Mouse (Mus musculus) A20 (cell line): Measurements from ENCODE around the gene Psmd12.

Experiments used
- DNase-seq: peaks from one replicate; pipeline ENCODE4 v3.0.0-alpha.2; 2011; ENCODE audit warnings: low read depth, low spot score

The Psmd12 gene

DNA sequence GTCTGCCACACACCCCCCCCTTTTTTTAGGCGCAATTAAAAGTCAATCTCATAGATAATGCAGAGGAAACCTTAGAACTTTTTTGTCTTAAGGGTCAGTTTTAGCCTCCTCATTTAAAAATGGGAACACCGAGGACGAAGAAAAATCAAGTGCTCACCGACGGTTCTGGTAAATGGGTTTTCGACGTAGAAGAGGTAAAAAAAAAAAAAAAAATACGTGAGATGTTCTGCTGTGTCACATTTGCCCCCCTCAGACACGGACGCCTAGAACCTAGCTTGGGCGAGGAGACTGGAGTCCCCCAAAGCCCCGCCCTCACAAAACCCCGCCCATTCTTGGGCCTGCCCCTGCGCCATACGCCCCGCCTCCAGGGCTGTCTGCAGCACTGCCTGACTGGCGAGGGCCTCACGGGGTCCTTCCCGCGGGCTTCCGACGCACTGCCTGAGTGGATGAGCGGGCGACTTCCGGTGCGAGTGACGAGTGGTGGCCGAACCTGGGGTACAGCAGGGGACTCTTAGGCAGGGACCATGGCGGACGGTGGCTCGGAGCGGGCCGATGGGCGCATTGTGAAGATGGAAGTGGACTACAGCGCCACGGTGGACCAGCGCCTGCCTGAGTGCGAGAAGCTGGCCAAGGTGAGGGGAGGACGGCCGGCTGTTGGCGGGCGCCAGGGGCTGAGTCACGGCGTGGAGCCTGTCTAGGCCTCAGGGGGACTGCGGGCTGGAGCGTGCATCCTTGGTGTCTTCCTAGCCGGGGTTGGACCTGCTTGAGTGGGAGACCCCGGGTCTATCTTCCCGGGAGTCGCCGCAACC, at the start of gene Psmd12:
Psmd12 (plus strand) TSS at position 432 of the 809 bp plus-strand sequence.
- DNase-seq, result peak; percentile 97

DNA sequence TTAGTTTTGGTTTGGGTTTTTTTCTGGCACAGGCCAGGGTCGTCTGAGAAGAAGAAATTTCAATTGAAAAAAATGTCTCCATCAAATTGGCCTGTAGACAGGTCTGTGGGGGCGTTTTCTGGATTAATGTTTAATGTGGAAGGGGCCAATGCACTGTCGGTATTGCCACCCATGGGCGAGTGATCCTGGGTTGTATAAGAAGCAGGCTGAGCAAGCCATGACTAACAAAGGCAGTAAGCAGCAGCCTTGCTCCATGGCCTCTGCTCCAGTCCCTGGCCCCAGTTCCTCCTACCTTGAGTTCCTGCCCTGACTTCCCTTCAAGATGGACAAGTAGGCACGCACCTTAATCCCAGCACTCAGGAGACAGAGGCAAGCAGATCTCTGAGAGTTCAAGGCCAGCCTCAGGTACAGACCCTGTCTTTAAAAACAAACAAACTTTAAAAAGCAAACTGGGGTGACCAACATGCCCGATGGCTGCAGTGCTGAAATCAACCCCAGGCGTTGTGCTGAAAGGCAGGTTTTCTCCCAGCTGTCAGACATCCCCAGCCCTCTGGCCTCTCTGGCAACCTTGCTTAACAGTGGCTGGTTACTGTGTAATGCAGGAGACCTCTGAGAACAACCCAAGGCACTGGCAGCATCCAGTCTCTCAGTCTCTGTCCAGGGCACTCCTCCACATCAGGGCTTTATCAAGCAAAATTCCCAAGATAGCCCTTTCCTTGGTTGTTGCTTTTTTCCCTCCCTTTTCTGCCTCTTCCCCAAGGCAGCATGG, 47.9 kb upstream of the Psmd12 start:
- DNase-seq, result no peak

DNA sequence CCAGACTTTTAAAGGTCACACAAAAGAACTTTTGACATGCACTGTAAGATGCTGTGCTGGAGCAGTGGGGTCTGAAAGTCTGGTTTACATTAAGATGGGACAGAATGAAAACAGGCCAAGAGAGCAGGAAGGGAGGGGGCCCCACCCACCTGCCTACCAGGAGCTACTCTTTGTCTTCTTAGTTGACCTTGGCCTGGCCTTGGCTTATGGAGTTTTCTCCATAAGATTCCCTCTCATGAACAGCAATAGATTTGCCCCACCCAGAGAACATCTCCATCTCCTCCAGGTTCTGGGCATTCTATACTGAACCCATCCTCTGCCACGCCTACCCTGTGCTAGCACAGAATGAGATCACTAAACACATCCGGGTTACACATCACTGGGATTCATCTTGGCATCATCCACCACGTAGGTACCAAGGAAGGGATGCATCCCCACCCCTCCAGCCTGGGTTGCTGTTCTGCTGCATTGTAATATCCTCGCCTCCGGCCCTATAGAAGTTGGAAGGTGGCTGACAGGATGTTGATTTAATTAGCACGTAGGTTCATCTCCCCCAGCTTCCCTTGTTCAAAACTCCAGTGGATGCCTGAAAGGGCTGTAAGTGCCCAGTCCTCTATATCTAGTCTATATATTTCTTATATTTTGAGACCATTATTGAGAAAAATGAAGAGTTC, 43.4 kb upstream of the Psmd12 start:
- DNase-seq, result no peak

DNA sequence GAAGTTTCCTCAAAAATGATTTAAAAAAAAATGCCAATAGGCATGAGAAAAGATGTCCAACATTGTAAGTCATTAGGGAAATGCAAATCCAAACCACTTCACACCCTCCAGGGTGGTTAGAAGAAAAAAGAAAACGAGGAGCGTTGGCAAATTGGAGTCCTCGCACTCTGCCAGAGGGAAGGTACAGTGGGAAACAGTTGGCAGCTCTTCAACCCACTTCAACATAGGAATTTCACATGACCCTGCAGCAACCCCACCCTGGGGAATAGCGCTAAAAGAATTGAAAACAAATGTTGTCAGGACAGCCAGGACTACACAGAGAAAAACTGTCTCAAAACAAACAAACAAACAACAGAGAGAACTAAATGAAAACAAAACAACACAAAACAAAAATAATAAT, 41.6 kb upstream of the Psmd12 start:
- no peak for DNase-seq

DNA sequence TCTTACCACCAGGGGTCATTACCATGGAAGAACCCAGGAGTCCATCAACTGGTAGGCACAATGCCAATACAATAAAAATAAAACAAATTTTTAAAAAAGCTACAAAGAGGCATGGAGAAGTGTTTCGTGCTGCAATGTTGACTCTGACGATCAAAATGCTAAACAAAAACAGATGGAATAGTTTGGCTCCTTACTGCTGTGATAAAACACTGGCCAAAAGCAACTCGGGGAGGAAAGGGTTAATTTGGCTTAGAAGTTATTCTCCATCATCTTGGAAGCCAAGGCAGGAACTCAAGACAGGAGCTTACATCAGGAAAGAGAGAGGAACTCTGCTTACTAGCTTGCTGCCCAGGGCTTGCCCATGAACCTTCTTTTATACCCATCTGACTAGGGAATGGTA, 41.1 kb upstream of the Psmd12 start:
- DNase-seq, result no peak

DNA sequence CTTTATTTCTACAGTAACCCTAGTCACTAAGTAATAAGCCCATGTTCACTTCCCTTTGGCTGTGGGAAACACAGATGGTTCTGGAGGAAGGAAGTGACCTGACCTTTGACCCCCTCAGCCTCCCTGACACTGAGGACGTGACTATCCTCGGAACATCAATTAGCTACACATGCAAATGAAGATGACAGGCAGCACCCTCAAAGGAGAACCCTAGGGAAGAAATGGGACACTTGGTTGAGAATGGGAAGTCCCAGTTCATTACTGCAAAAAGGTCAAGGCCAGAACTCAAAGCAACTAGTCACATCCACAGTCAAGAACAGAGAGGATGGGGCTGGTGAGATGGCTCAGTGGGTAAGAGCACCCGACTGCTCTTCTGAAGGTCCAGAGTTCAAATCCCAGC, 38.2 kb upstream of the Psmd12 start:
- peak; percentile 88 for DNase-seq

DNA sequence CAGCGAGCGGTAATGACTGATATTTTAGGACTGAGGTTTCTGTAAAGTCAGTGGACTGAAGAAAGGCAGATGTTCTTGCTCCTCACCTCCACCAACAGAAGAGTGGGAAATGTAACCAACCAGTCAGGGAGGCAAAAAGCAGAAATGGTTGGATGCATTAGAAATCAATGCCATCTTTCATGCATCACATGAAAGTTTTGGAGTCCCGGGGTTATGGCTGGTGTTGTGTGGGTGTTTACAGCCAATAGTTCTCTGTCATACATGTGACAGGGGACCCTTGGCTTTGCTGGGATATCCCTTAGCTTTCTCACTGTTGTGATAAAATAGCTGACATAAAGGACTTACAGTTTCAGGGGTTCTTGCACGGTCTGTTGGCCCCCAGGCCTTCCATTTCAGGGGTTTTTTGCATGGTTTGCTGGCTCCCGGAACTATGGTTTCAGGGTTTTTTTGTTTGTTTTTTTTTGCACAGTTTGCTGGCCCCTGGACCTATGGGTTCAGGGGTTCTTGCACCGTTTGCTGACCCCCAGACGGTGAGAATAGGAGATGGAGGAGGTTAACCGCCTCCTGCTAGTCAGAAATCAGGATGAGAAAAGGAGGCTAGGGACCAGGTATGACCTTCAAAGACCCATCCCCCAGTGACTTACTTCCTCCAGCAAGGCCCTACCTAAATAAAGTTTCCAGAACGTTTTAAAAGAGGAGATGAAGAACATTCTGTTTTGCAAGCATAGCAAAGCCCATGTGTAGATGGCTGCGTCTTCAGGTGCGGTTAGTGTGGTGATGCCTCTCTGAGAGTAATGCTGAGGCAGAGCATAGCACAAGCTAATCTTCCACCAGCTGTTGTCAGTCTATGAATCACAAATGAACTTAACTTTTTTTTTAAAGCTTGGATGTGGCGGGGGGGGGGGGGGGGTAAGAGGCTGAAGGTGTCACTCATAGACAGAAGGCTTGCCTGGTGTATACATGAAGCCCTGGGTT, 35.9 kb upstream of the Psmd12 start:
- DNase-seq, result peak; percentile 91

DNA sequence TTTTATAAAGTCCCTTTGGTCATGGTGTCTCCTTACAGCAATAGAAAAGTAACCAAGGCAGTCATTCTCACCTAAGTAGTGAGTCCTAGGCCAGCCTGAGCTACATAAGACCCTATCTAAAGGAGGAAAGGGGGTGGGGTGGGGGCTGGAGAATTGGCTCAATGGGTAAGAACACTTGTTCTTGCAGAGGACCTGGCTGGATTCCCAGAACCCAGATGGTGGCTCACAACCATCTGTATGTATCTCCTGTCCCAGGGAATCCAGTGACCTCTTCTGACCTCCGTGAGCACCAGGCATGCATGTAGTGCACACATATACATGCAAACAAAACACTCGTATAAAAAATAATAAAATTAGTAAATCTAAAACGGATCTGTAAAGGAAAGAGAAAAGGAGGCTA, 33.6 kb upstream of the Psmd12 start:
- DNase-seq, result no peak

DNA sequence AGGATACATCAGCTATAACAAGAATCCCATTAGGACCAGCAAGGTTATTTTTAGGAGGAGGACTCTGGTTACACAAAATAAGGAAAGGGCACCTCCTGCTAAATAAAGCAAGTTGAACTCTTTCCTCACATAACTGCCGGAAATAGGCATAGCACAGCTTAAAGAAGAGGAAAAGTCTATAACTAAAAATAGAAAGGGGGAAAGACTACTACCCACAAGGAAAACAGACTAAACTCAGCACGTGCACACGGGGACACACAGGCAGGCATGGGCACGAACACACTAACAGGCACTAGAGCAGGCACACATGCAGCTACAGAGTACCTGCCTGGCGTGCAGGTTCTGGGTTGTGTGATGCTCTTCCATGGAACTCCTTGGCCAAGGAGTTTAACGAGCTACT, 32.6 kb upstream of the Psmd12 start:
- DNase-seq, result no peak

DNA sequence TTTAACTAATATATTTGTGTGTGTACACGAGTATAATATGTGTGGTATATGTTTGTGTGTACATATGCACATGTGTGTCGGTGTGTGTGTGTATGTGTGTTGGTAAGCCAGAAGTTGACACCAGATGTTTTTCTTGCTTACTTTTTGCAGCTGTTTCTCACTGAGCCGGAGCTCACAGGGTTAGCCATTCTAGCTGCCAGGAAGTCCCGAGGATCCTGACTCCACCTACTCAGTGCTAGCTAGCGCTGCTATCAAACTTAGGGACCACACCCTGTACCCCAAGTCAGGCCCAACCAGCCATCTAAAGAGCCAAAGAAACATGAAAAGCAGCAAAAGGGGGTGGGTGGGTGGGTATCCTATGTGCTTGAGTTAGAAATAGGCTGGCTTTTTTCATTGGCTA, 31.9 kb upstream of the Psmd12 start:
- no peak for DNase-seq

DNA sequence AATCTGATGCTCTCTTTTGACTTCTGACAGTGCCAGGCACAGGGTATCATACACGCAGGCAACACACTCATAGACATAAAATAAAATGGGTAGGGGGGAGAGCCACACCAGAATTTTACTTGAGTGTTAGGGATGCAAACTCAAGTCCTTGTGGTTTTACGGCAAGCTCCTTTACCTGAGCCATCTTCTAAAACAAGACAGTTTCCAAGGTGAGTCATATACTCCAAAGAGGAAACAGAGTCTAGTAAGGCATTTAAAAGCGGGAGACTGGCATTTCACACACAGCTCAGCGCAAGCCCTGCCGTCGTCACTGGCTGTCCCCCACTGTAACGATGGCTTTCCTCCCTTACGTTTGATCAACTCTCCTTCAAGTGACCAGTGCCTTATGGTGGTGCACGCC, 31.4 kb upstream of the Psmd12 start:
- no peak for DNase-seq

DNA sequence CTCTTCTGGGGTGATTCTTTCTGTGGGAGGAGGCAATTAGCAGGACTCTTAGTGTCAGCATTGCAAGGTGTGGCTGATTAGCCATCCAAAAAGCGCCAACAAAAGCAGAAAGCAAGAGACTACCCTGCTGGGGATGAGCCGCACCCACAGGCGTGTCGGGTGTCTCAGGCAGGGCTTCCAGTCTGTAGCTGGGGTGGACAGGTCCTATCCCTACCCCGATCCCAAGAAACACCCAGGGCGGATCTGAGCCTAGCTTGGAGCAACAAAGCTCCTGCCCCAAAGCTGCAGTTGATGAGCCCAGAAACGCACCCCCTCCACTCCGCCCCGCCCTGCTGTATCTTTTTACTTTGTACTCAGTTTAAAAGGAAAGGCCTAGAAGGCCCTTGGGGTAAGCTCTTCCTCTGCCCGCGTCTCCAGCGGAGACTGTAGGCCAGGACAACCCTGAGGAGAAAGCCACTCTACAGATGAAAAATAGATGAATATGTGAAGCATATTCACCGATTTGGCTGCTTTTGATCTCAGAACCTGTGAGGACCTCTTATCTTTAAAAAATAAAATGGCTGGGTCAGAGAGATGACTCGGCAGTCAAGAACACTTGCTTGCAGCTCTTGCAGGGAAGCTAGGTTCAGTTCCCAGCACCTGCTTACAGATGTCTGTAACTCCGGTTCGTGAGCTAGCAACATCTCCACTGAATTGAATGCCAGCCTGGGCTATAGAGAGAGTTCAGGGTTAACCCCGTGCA, 29.9 kb upstream of the Psmd12 start:
- no peak for DNase-seq

DNA sequence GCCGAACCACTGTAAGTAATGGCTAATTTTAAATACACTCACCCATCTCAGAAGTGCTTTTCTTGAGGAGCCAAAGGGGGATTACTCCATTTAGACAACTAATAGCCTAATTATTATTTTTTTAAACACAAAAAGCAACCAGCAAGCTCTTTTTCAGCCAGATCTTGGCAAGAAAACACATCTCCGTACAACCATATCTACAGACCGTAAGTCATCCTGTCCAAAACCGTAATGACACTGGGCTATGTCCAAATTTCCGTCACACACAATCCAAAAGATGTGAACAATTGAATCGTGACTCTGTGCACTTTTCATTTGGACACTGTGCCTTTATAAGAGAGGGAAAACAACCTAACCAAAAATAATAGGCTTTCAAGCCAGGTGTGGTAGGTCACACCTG, 29.2 kb upstream of the Psmd12 start:
- DNase-seq, result no peak

DNA sequence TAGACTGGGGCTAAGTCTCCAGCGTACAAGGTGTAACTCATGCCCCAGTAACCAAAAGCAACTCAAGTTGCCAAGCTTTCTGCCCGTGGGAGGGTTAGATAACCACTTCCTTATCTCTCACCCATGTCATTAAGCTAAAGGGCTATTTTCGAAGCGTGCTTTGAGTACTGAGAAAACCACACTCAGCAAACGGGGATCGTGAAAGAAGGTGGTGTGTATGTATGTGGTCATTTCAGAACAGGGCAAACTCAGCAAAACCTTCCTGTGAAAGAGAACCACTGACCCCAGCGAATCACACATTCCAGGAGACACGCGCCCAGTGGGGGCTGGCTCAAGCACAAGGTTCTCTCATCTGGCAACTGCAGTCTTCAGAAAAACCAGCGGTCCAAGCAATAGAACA, 28.2 kb upstream of the Psmd12 start:
- peak; percentile 82 for DNase-seq

DNA sequence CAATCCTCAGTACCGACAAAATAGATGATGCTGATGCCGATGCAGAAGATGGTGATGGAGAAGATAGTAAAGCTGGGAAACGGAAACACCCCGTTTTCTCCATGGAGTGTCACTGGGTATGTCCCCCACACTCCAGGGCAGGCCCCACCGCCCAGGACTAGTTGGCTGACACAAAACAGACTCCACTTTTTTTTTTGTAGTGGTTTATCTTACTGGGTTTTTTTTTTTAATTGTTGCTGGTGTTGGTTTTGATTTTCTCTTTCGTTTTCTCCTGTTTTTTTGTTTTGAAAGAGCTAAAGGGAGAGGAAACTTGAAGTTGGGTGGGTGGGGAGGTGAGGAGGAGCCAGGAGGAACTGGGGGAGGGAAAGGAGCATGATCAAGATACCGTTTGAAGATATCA, 27.2 kb upstream of the Psmd12 start:
- no peak for DNase-seq

DNA sequence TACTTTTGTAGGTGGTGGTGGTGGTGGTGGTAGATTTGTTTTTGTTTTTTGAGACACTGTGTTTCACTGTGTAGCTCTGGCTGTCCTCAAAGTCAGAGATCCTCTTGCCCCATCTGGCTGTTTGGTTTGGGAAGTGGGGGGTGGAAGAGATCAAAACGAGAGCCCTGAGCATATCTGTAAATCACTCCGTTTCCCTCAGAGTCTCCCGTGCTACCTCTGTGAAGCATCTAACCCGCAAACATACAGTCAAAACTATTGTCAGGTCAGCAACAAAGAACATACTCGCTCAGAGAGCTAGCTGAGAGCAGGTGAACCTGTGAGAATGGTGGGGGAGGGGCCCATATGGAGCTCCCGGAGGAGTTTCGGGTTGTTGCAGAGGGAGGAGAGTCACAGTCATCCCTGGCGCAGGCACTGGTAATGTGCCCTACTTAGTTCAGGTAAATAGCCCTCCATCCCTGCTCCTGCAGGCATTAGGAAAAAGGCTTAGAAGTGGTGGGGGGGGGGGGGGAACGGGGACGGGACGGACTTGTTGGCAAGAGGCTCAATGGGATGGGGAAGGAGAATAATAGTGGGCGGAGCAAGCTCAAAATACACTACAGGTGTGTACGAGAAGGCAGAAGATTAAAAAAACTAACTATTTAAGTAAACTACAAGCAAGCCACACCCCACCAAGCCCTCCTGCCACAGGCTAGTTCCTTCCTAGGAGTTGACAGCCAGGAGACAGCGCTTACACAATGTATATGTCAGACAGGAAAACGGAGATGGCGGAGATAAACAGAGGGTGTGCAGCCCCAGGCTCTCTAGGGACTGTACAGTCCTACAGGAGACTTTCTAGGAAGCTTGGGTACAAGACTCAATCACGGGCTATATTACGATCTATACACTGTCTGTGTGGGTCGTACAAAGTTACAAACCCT, 24.5 kb upstream of the Psmd12 start:
- no peak for DNase-seq

DNA sequence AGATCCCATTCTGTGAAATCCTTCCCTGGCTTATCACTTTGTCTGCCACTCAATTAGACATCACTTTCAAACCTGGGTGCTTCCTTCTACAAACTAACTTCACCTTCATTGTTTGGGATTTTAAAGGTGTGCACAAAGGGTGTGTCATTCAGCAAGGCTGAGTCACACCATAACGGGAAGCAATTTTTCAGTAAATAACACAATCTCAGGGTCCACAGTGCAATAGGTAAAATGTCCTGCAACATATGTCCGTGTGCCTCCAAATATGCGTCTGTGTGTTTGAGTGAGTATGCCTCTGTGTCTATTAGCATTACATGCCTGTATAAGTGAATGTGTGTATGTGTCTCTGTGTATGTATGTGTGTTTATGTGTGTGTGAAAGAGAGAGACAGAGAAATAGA, 22.0 kb upstream of the Psmd12 start:
- DNase-seq, result no peak

DNA sequence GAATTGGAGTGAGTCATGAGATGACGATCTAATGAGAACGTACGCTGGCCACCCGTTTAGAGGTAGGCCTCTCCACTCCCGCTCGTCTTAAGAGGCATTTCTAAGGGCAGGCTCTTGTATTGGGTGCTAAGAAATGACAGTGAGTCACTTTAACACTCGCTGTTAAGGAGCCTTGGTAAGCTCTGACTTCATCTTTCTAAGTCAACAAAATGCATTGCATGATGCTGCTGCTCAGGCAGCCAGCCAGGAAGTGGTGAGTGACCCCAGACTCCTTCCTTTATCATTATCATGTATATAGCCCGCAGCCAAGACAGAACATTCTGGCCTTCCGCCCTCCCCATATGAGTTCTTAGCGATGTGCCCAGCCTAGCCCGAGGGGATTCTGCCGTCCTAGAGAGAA, 21.0 kb upstream of the Psmd12 start:
- no peak for DNase-seq

DNA sequence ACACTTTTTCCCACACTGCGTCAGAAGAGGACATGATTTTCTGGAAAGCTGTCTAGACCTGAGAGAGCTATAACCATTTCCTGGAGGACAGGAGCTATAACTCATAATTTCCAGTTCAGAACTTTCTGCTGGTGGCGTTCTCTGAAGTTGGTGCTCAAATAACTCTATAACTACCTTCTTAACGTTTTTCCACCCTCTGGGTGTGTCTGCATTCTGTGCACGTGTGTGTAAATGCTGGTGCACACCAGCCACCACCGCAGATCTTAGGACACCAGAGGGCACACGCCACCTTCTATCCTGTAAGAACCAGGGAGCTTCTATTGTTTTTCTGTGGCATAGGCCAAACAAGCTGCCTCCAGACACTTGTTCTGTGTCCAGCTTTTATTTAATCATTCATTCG, 20.3 kb upstream of the Psmd12 start:
- DNase-seq, result no peak

DNA sequence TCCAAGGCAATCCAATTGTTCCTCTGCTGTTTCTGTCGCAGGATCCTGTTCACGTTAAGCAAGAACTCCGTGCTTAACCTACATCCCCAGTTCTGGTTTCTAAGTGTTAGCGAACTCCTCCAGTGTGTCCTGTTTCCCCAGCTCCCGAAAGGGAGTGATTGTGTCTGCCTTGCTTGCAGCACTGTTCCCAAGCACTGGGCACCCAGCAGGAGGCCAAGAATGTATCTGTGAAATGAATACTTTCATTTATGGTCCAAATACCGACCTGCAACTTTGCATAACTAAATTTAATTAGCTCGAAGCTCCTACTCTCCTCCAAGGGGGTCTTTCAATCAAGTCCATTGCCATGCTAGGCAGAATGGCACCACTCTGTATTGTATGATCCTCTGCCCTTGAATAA, 19.5 kb upstream of the Psmd12 start:
- DNase-seq, result no peak
